ENCODE assay signal across 8 mouse cellular contexts in the genomic region with DNA sequence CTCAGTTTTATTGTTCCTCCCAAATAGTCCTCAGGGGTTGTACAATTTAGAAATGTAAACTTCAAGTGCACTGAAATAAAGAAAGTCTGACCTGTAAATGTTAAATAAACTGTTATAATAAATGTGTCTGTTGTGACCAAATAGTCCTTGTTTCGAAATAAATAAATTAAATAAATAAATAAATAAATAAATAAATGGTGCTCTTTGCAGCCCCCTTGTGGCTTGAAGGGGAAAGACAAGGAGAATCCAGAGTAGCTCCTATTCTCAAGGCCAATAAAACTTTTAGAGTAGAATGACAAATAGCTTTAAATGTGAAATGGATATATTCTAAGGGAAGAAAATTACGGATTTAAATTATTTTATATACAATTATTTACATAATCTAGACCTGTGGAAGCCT. TPM values are rescaled to one million over a fixed set of nuclear protein-coding genes. Genes with fewer than 3 reads are reported as not detected.
DNase-seq lines count a peak whose midpoint lies in the region; ATAC-seq and TF ChIP-seq lines count a peak whose summit lies in the region.
"Had no signal": no experiment of that assay in that cellular context is flagged by ENCODE, and none has a peak within 500 bp of the region (broad histone marks: within the 10 kb centered on the region; RNA-seq: fewer than 3 reads in every experiment).

No protein-coding gene starts in this region.

- DNase-seq in neural tube, embryonic 11.5 days (ENCODE audit: low spot score), result peak; percentile 14
- DNase-seq in neural tube, embryonic 10.5 days (ENCODE audit: extremely low spot score, low spot score), result no peak
- peak; percentile 64 for DNase-seq in retina, embryonic 14.5 days (ENCODE audit: low spot score)
- DNase-seq in thymus, postnatal 36 days, result no peak

- H3K4me2 ChIP-seq in intestine, postnatal 0 days (replicated peaks; ENCODE audit: low read depth), result no peak overlapping the region
- H3K4me2 ChIP-seq in intestine, embryonic 16.5 days (ENCODE audit: low read depth, low read length), result no peak overlapping the region
- H3K4me2 ChIP-seq in neural tube, embryonic 11.5 days (ENCODE audit: low read depth), result no peak overlapping the region
- H3K4me2 ChIP-seq in forebrain, embryonic 16.5 days (ENCODE audit: low read length), result peak overlapping the region; percentile 44

- WGBS in intestine, postnatal 0 days, result 12% methylated on average over 2 of the region's 2 CpGs
- WGBS in intestine, embryonic 16.5 days, result 13% methylated on average over 2 of the region's 2 CpGs
- 20% methylated on average over 2 of the region's 2 CpGs for WGBS in neural tube, embryonic 11.5 days
- WGBS in forebrain, embryonic 16.5 days, result 13% methylated on average over 2 of the region's 2 CpGs

- H3K4me3 ChIP-seq in intestine, postnatal 0 days (ENCODE audit: low read depth, low read length), result no peak overlapping the region
- H3K4me3 ChIP-seq in intestine, embryonic 16.5 days (ENCODE audit: low read length), result no peak overlapping the region
- H3K4me3 ChIP-seq in neural tube, embryonic 11.5 days (ENCODE audit: low read depth, low read length), result no peak overlapping the region
- peak overlapping the region; percentile 35; the same call in 1 of the 2 replicates for H3K4me3 ChIP-seq in forebrain, embryonic 16.5 days (replicated peaks; ENCODE audit: low read length)
- H3K4me3 ChIP-seq: embryonic facial prominence, embryonic 15.5 days had no signal

- H3K9ac ChIP-seq in intestine, postnatal 0 days (ENCODE audit: low read depth, low read length), result no peak overlapping the region
- no peak overlapping the region for H3K9ac ChIP-seq in intestine, embryonic 16.5 days (ENCODE audit: low read depth, low read length)
- H3K9ac ChIP-seq in neural tube, embryonic 11.5 days (ENCODE audit: low read length), result no peak overlapping the region
- H3K9ac ChIP-seq in forebrain, embryonic 16.5 days (replicated peaks; ENCODE audit: low read depth, low read length), result no peak overlapping the region
- H3K9ac ChIP-seq: embryonic facial prominence, embryonic 15.5 days had no signal

- H3K36me3 ChIP-seq in intestine, postnatal 0 days (ENCODE audit: control insufficient read depth, insufficient read depth), result no peaks in the 10 kb centered on the region
- H3K36me3 ChIP-seq in intestine, embryonic 16.5 days (ENCODE audit: control insufficient read depth, insufficient read depth, low read length), result no peaks in the 10 kb centered on the region
- H3K36me3 ChIP-seq in neural tube, embryonic 11.5 days (ENCODE audit: control insufficient read depth, insufficient read depth, low read length), result no peaks in the 10 kb centered on the region
- H3K36me3 ChIP-seq in forebrain, embryonic 16.5 days (ENCODE audit: control insufficient read depth, insufficient read depth), result no peaks in the 10 kb centered on the region
- H3K36me3 ChIP-seq: embryonic facial prominence, embryonic 15.5 days had no signal

- H3K27ac ChIP-seq in intestine, postnatal 0 days (ENCODE audit: low read depth, low read length), result no peak overlapping the region
- H3K27ac ChIP-seq in intestine, embryonic 16.5 days (ENCODE audit: low read length), result no peak overlapping the region
- no peak overlapping the region for H3K27ac ChIP-seq in neural tube, embryonic 11.5 days (ENCODE audit: low read depth, low read length)
- no peak overlapping the region for H3K27ac ChIP-seq in forebrain, embryonic 16.5 days (ENCODE audit: low read length)
- H3K27ac ChIP-seq: embryonic facial prominence, embryonic 15.5 days had no signal

- peak; percentile 59 for TF ChIP-seq CTCF in intestine, postnatal 0 days (IDR thresholded peaks at IDR 0.05; ENCODE audit: low read depth)

- peaks cover 33% of the 10 kb centered on the region for H3K27me3 ChIP-seq in intestine, postnatal 0 days (replicated peaks; ENCODE audit: control insufficient read depth, insufficient read depth, low read length)
- peaks cover 27% of the 10 kb centered on the region for H3K27me3 ChIP-seq in intestine, embryonic 16.5 days (replicated peaks; ENCODE audit: control insufficient read depth, insufficient read depth, low read length)
- H3K27me3 ChIP-seq in neural tube, embryonic 11.5 days (ENCODE audit: control insufficient read depth, insufficient read depth, low read length), result peaks cover 17% of the 10 kb centered on the region
- 0 out of 2 replicates have a peak, but pooled peaks cover 6% of the 10 kb centered on the region for H3K27me3 ChIP-seq in forebrain, embryonic 16.5 days (replicated peaks; ENCODE audit: control insufficient read depth, insufficient read depth, low read length)

- H3K9me3 ChIP-seq in intestine, postnatal 0 days (ENCODE audit: control insufficient read depth), result no peaks in the 10 kb centered on the region
- H3K9me3 ChIP-seq in intestine, embryonic 16.5 days (ENCODE audit: control insufficient read depth, low read length), result no peaks in the 10 kb centered on the region
- no peaks in the 10 kb centered on the region for H3K9me3 ChIP-seq in neural tube, embryonic 11.5 days (ENCODE audit: control insufficient read depth, low read length)
- H3K9me3 ChIP-seq in forebrain, embryonic 16.5 days (ENCODE audit: control insufficient read depth, low read length), result no peaks in the 10 kb centered on the region
- H3K9me3 ChIP-seq: embryonic facial prominence, embryonic 15.5 days had no signal

- no peak for ATAC-seq in intestine, postnatal 0 days
- no peak for ATAC-seq in intestine, embryonic 16.5 days
- ATAC-seq in neural tube, embryonic 11.5 days (ENCODE audit: insufficient read depth, low FRiP score, low TSS enrichment), result no peak
- ATAC-seq in forebrain, embryonic 16.5 days, result no peak

- no peaks in the 10 kb centered on the region; the same call in 1 of the 2 replicates for H3K4me1 ChIP-seq in intestine, postnatal 0 days (replicated peaks; ENCODE audit: control insufficient read depth, insufficient read depth, low read length)
- peaks cover 13% of the 10 kb centered on the region for H3K4me1 ChIP-seq in intestine, embryonic 16.5 days (ENCODE audit: control insufficient read depth, insufficient read depth, low read length)
- peaks cover 8% of the 10 kb centered on the region; the same call in 1 of the 2 replicates for H3K4me1 ChIP-seq in neural tube, embryonic 11.5 days (ENCODE audit: control insufficient read depth, insufficient read depth, low read length)
- peaks cover 11% of the 10 kb centered on the region for H3K4me1 ChIP-seq in forebrain, embryonic 16.5 days (replicated peaks; ENCODE audit: control insufficient read depth, insufficient read depth, low read length)

RNA-seq across cellular contexts. Expression of a gene that starts 2.3 kb away (rescaled TPM):
- polyA plus RNA-seq in intestine, postnatal 0 days (2015; fragmentation: Nextera tagmentation; extraction: Ambion mirVana), result 0.24 and 0.26 TPM in 2 replicates
- polyA plus RNA-seq in intestine, embryonic 16.5 days (2015; fragmentation: Nextera tagmentation; extraction: Ambion mirVana), result 0.31 and 0.38 TPM in 2 replicates
- 9.7 and 10.0 TPM in 2 replicates for polyA plus RNA-seq in neural tube, embryonic 11.5 days (2014; fragmentation: Nextera tagmentation; extraction: Ambion mirVana)
- polyA plus RNA-seq in forebrain, embryonic 16.5 days (2015; fragmentation: Nextera tagmentation; extraction: Ambion mirVana), result 21.2 and 24.5 TPM in 2 replicates

Comparison
In these comparisons a context has a peak if more than half of its experiments do, and no peak if none do; other contexts are left out.
1. DNase-seq: peak in neural tube, embryonic 11.5 days (single experiment) and retina, embryonic 14.5 days (single experiment); none in neural tube, embryonic 10.5 days (single experiment) and thymus, postnatal 36 days (0 of 2).